Mouse (Mus musculus): ENCODE measurements at regions not wholly inside any gene's neighbourhood (a gene's known extent, or its start where the extent isn't known, plus 50 kb on each side); places are given as distances from the start of the nearest gene placed in this dataset.

- in situ Hi-C loops (cut with MboI; ENCODE audit: low pct_unique_long_range_greater_than_20kb in 1 of 2, low sequenced_read_pairs in 2 of 2, unreplicated experiment in 1 of 2), result no loop called here
Observed at GRCm38 (mm10) chr11:113009376-113009775, 227.4 kb downstream of the Sox9 start.

- in situ Hi-C loops (cut with MboI; ENCODE audit: low pct_unique_long_range_greater_than_20kb in 1 of 2, low sequenced_read_pairs in 2 of 2, unreplicated experiment in 1 of 2), result no loop called here
Observed at GRCm38 (mm10) chr11:113010906-113011305, 228.9 kb downstream of the Sox9 start.

- in situ Hi-C loops (cut with MboI; ENCODE audit: low pct_unique_long_range_greater_than_20kb in 1 of 2, low sequenced_read_pairs in 2 of 2, unreplicated experiment in 1 of 2), result no loop called here
Observed at GRCm38 (mm10) chr11:113014186-113015010, 232.4 kb downstream of the Sox9 start.

GRCm38 (mm10) chr11:113015686-113016304 lies 233.8 kb downstream of the Sox9 start:
- in situ Hi-C loops (cut with MboI; ENCODE audit: low pct_unique_long_range_greater_than_20kb in 1 of 2, low sequenced_read_pairs in 2 of 2, unreplicated experiment in 1 of 2), result no loop called here

GRCm38 (mm10) chr11:113016801-113017715 lies 235.0 kb downstream of the Sox9 start:
- in situ Hi-C loops (cut with MboI; ENCODE audit: low pct_unique_long_range_greater_than_20kb in 1 of 2, low sequenced_read_pairs in 2 of 2, unreplicated experiment in 1 of 2), result no loop called here

- in situ Hi-C loops (cut with MboI; ENCODE audit: low pct_unique_long_range_greater_than_20kb in 1 of 2, low sequenced_read_pairs in 2 of 2, unreplicated experiment in 1 of 2), result no loop called here
Observed at GRCm38 (mm10) chr11:113021533-113021932, 239.5 kb downstream of the Sox9 start.

GRCm38 (mm10) chr11:113026994-113027393 lies 245.0 kb downstream of the Sox9 start:
- in situ Hi-C loops (cut with MboI; ENCODE audit: low pct_unique_long_range_greater_than_20kb in 1 of 2, low sequenced_read_pairs in 2 of 2, unreplicated experiment in 1 of 2), result no loop called here

- in situ Hi-C loops (cut with MboI; ENCODE audit: low pct_unique_long_range_greater_than_20kb in 1 of 2, low sequenced_read_pairs in 2 of 2, unreplicated experiment in 1 of 2), result no loop called here
Observed at GRCm38 (mm10) chr11:113028235-113028919, 246.4 kb downstream of the Sox9 start.

- in situ Hi-C loops (cut with MboI; ENCODE audit: low pct_unique_long_range_greater_than_20kb in 1 of 2, low sequenced_read_pairs in 2 of 2, unreplicated experiment in 1 of 2), result no loop called here
Observed at GRCm38 (mm10) chr11:113031405-113031804, 249.4 kb downstream of the Sox9 start.

GRCm38 (mm10) chr11:113032487-113033228 lies 250.6 kb downstream of the Sox9 start:
- in situ Hi-C loops (cut with MboI; ENCODE audit: low pct_unique_long_range_greater_than_20kb in 1 of 2, low sequenced_read_pairs in 2 of 2, unreplicated experiment in 1 of 2), result no loop called here

GRCm38 (mm10) chr11:113034911-113035310 lies 252.9 kb downstream of the Sox9 start:
- in situ Hi-C loops (cut with MboI; ENCODE audit: low pct_unique_long_range_greater_than_20kb in 1 of 2, low sequenced_read_pairs in 2 of 2, unreplicated experiment in 1 of 2), result no loop called here

- in situ Hi-C loops (cut with MboI; ENCODE audit: low pct_unique_long_range_greater_than_20kb in 1 of 2, low sequenced_read_pairs in 2 of 2, unreplicated experiment in 1 of 2), result no loop called here
Observed at GRCm38 (mm10) chr11:113037736-113038135, 255.7 kb downstream of the Sox9 start.

GRCm38 (mm10) chr11:113042710-113043109 lies 260.7 kb downstream of the Sox9 start:
- in situ Hi-C loops (cut with MboI; ENCODE audit: low pct_unique_long_range_greater_than_20kb in 1 of 2, low sequenced_read_pairs in 2 of 2, unreplicated experiment in 1 of 2), result no loop called here

GRCm38 (mm10) chr11:113046200-113047051 lies 264.4 kb downstream of the Sox9 start:
- in situ Hi-C loops (cut with MboI; ENCODE audit: low pct_unique_long_range_greater_than_20kb in 1 of 2, low sequenced_read_pairs in 2 of 2, unreplicated experiment in 1 of 2), result no loop called here

- in situ Hi-C loops (cut with MboI; ENCODE audit: low pct_unique_long_range_greater_than_20kb in 1 of 2, low sequenced_read_pairs in 2 of 2, unreplicated experiment in 1 of 2), result no loop called here
Observed at GRCm38 (mm10) chr11:113048158-113048557, 266.1 kb downstream of the Sox9 start.

GRCm38 (mm10) chr11:113049593-113049992 lies 267.6 kb downstream of the Sox9 start:
- in situ Hi-C loops (cut with MboI; ENCODE audit: low pct_unique_long_range_greater_than_20kb in 1 of 2, low sequenced_read_pairs in 2 of 2, unreplicated experiment in 1 of 2), result no loop called here

- in situ Hi-C loops (cut with MboI; ENCODE audit: low pct_unique_long_range_greater_than_20kb in 1 of 2, low sequenced_read_pairs in 2 of 2, unreplicated experiment in 1 of 2), result no loop called here
Observed at GRCm38 (mm10) chr11:113052536-113052935, 270.5 kb downstream of the Sox9 start.
